Mouse (Mus musculus) brain, adult 2 months (tissue): Measurements from ENCODE around the gene Snx10.

Source experiments
- DNase-seq: peaks from one replicate; pipeline ENCODE4 v3.0.0; 2011; ENCODE audit warnings: low read depth, low spot score

Snx10 gene

GRCm38 (mm10) chr6:51636019-51636568, 112.4 kb downstream of the Snx10 start:
- no peak for DNase-seq
